8 mouse cellular contexts compared by ENCODE assay signal in the genomic region with DNA sequence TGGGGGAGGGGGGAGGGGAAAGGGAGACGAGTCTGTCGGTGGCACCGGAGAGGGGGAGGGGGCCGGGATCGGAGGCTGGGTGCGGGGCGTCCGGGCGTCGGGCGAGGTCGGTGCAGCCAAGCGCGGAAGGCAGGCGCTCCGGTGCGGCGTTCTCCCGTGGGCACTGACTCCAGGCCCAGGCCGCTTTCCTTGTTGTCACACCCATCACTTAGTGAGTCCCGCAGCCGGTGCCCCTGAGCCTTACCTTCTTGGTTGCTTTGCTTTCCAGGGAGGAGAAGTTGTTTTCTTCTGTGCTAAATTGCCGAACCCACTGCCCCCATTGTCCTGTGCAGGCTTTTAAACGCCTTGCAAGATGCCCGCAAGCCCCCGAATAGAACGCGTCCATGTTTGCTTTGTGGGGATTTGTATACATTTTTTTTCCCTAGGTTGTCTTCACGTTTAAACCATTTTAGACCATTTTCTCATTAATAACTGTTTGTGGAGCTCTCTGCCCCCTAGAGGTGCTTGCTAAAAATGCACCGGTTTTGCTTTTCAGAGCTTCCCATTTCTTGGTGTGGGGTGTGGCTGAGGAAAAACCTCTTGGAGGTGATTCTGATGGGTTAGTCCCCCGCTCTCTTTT. TPM values are rescaled to one million over a fixed set of nuclear protein-coding genes. Genes with fewer than 3 reads are reported as not detected.
DNase-seq lines count a peak whose midpoint lies in the region; ATAC-seq and TF ChIP-seq lines count a peak whose summit lies in the region.

No protein-coding gene starts in this region.

- peak overlapping the region; percentile 85 for H3K4me3 ChIP-seq in G1E (ENCODE audit: low read depth, low read length)
- H3K4me3 ChIP-seq in forebrain, embryonic 13.5 days = peak overlapping the region; percentile 83
- H3K4me3 ChIP-seq in liver, embryonic 13.5 days (replicated peaks) = peak overlapping the region; percentile 89
- H3K4me3 ChIP-seq in stomach, embryonic 14.5 days (ENCODE audit: low read depth, low read length) = peak overlapping the region; percentile 78

- H3K27ac ChIP-seq in forebrain, embryonic 13.5 days = peak overlapping the region; percentile 93
- peak overlapping the region; percentile 92 for H3K27ac ChIP-seq in liver, embryonic 13.5 days
- peak overlapping the region; percentile 85 for H3K27ac ChIP-seq in stomach, embryonic 14.5 days (ENCODE audit: low read length)

- intact Hi-C loops in heart, postnatal 10 days (cut with DNase I) = no loop called here

- H3K4me2 ChIP-seq in forebrain, embryonic 13.5 days = peak overlapping the region; percentile 60
- H3K4me2 ChIP-seq in liver, embryonic 13.5 days = peak overlapping the region; percentile 83
- peak overlapping the region; percentile 49 for H3K4me2 ChIP-seq in stomach, embryonic 14.5 days (replicated peaks; ENCODE audit: low read depth, low read length)

- peaks cover 39% of the 10 kb centered on the region for H3K4me1 ChIP-seq in G1E (ENCODE audit: insufficient read depth, low read depth, low read length)
- peaks cover 14% of the 10 kb centered on the region for H3K4me1 ChIP-seq in forebrain, embryonic 13.5 days
- peaks cover 38% of the 10 kb centered on the region for H3K4me1 ChIP-seq in liver, embryonic 13.5 days (replicated peaks)
- H3K4me1 ChIP-seq in stomach, embryonic 14.5 days (ENCODE audit: control insufficient read depth, insufficient read depth, low read length) = no peaks in the 10 kb centered on the region

- ATAC-seq in G1E (ENCODE audit: extremely low read depth, insufficient number of reproducible peaks, low FRiP score, poor library complexity, severe bottlenecking) = peak; percentile 50
- ATAC-seq in forebrain, embryonic 13.5 days = peak; percentile 77
- peak; percentile 77 for ATAC-seq in liver, embryonic 13.5 days (ENCODE audit: low read depth)
- peak; percentile 64 for ATAC-seq in stomach, embryonic 14.5 days (ENCODE audit: insufficient number of reproducible peaks, insufficient read depth, low FRiP score, low read depth)

- 0 out of 2 replicates have a peak, but pooled peaks have one; percentile 42 for TF ChIP-seq CTCF in G1E (IDR thresholded peaks at IDR 0.05; ENCODE audit: low read depth, low read length)

- peak; percentile 68 for DNase-seq in G1E (ENCODE audit: low spot score)
- DNase-seq in cerebellum, adult 11 months = peak; percentile 62
- peak; percentile 77 to 79 for DNase-seq in heart, postnatal 10 days
- DNase-seq in kidney, postnatal 36 days = peak; percentile 73 to 85
- peak; percentile 58 for DNase-seq in liver, embryonic 13.5 days
- peak; percentile 50 to 59 for DNase-seq in natural killer cell, adult 2 months (ENCODE audit: low spot score in 2 of 2)

- H3K27me3 ChIP-seq in G1E (ENCODE audit: insufficient read depth, low read length) = peaks cover 16% of the 10 kb centered on the region
- no peaks in the 10 kb centered on the region for H3K27me3 ChIP-seq in forebrain, embryonic 13.5 days
- no peaks in the 10 kb centered on the region for H3K27me3 ChIP-seq in liver, embryonic 13.5 days
- no peaks in the 10 kb centered on the region for H3K27me3 ChIP-seq in stomach, embryonic 14.5 days (ENCODE audit: control insufficient read depth, insufficient read depth, low read length)

- H3K9me3 ChIP-seq in G1E (replicated peaks) = no peaks in the 10 kb centered on the region
- H3K9me3 ChIP-seq in forebrain, embryonic 13.5 days (replicated peaks) = no peaks in the 10 kb centered on the region
- H3K9me3 ChIP-seq in liver, embryonic 13.5 days (replicated peaks) = no peaks in the 10 kb centered on the region
- no peaks in the 10 kb centered on the region for H3K9me3 ChIP-seq in stomach, embryonic 14.5 days (ENCODE audit: control insufficient read depth, low read depth, low read length)

- peaks cover 23% of the 10 kb centered on the region for H3K36me3 ChIP-seq in G1E (replicated peaks)
- H3K36me3 ChIP-seq in forebrain, embryonic 13.5 days (ENCODE audit: poor library complexity, severe bottlenecking) = no peaks in the 10 kb centered on the region
- H3K36me3 ChIP-seq in liver, embryonic 13.5 days = peaks cover 6% of the 10 kb centered on the region; the same call in 1 of the 2 replicates
- H3K36me3 ChIP-seq in stomach, embryonic 14.5 days (ENCODE audit: control insufficient read depth, insufficient read depth, low read length) = 0 out of 2 replicates have a peak, but pooled peaks cover 6% of the 10 kb centered on the region

- WGBS in forebrain, embryonic 13.5 days = under 1% methylated on average over 29 of the region's 31 CpGs
- under 1% methylated on average over 31 of the region's 31 CpGs for WGBS in liver, embryonic 13.5 days (ENCODE audit: insufficient replicate concordance)
- 2% methylated on average over 27 of the region's 31 CpGs for WGBS in stomach, embryonic 14.5 days

- peak overlapping the region; percentile 87 for H3K9ac ChIP-seq in forebrain, embryonic 13.5 days
- H3K9ac ChIP-seq in liver, embryonic 13.5 days = peak overlapping the region; percentile 86
- H3K9ac ChIP-seq in stomach, embryonic 14.5 days (replicated peaks; ENCODE audit: low read depth, low read length) = peak overlapping the region; percentile 57

RNA-seq across cellular contexts. Expression of gene Kidins220, which starts 0.5 kb away (rescaled TPM):
- 75.4 and 79.5 TPM in 2 replicates for total RNA-seq in G1E (2014; fragmentation: Nextera tagmentation)
- total RNA-seq in G1E (2017) = 69.4 and 88.5 TPM in 2 replicates
- polyA plus RNA-seq in G1E (2012) = 38.6 and 42.4 TPM in 2 replicates
- 72.4 and 88.3 TPM in 2 replicates for polyA plus RNA-seq in forebrain, embryonic 13.5 days (2015; fragmentation: Nextera tagmentation; extraction: Ambion mirVana)
- total RNA-seq in heart, postnatal 10 days (2021) = 100 to 1,000 TPM; 106 to 116 TPM
- polyA plus RNA-seq in liver, embryonic 13.5 days (2015; fragmentation: Nextera tagmentation; extraction: Ambion mirVana) = 6.3 and 8.6 TPM in 2 replicates
- polyA plus RNA-seq in stomach, embryonic 14.5 days (2014; fragmentation: Nextera tagmentation; extraction: Ambion mirVana) = 38.2 and 41.5 TPM in 2 replicates

Comparison
In these comparisons a context has a peak if more than half of its experiments do, and no peak if none do; other contexts are left out.
1. Peak in every context shown above with its lines: DNase-seq, ATAC-seq, H3K4me3 ChIP-seq and H3K27ac ChIP-seq.